ENCODE assay signal across 8 mouse cellular contexts in genomic region chr12:51845261-51845660, GRCm38 (mm10). TPM values are rescaled to one million over a fixed set of nuclear protein-coding genes. Genes with fewer than 3 reads are reported as not detected.
DNase-seq lines count a peak whose midpoint lies in the region; ATAC-seq and TF ChIP-seq lines count a peak whose summit lies in the region.

No protein-coding gene starts in this region.

- H3K27me3 ChIP-seq in forebrain, embryonic 14.5 days (replicated peaks; ENCODE audit: control insufficient read depth, insufficient read depth, low read length), result no peaks in the 10 kb centered on the region
- H3K27me3 ChIP-seq in liver, embryonic 13.5 days, result no peaks in the 10 kb centered on the region

- H3K36me3 ChIP-seq in forebrain, embryonic 14.5 days (ENCODE audit: control insufficient read depth, insufficient read depth, low read length), result no peaks in the 10 kb centered on the region
- no peaks in the 10 kb centered on the region for H3K36me3 ChIP-seq in liver, embryonic 13.5 days

- intact Hi-C loops in gastrocnemius, adult 2 months (cut with DNase I), result no loop called here
- intact Hi-C loops in left cerebral cortex, postnatal 10 days (cut with DNase I), result no loop called here

- peak overlapping the region; percentile 73 for H3K4me3 ChIP-seq in gastrocnemius, adult 2 months
- peak overlapping the region; percentile 39; the same call in 1 of the 2 replicates for H3K4me3 ChIP-seq in forebrain, embryonic 14.5 days (ENCODE audit: low read depth, low read length)
- peak overlapping the region; percentile 18 for H3K4me3 ChIP-seq in liver, embryonic 13.5 days (replicated peaks)

- H3K9me3 ChIP-seq in forebrain, embryonic 14.5 days (replicated peaks; ENCODE audit: control insufficient read depth, low read length), result no peaks in the 10 kb centered on the region
- H3K9me3 ChIP-seq in liver, embryonic 13.5 days (replicated peaks), result no peaks in the 10 kb centered on the region

- H3K27ac ChIP-seq in gastrocnemius, adult 2 months, result peak overlapping the region; percentile 98
- no peak overlapping the region for H3K27ac ChIP-seq in forebrain, embryonic 14.5 days (ENCODE audit: low read depth, low read length)
- peak overlapping the region; percentile 100 for H3K27ac ChIP-seq in liver, embryonic 13.5 days

- ATAC-seq in CD4-positive, CD25-positive, alpha-beta regulatory T cell, adult 4 months, result peak; percentile 5
- peak; percentile 35; the same call in 1 of the 2 replicates for ATAC-seq in forebrain, embryonic 14.5 days
- ATAC-seq in liver, embryonic 13.5 days (ENCODE audit: low read depth), result peak; percentile 17
- no peak for ATAC-seq in cerebellum, adult (ENCODE audit: insufficient number of reproducible peaks, low FRiP score, low TSS enrichment)

- peak overlapping the region; percentile 71 for H3K4me2 ChIP-seq in forebrain, embryonic 14.5 days (ENCODE audit: low read length)
- H3K4me2 ChIP-seq in liver, embryonic 13.5 days, result peak overlapping the region; percentile 79

- WGBS in forebrain, embryonic 14.5 days, result 25% methylated on average over 1 of the region's 1 CpGs
- 9% methylated on average over 1 of the region's 1 CpGs for WGBS in liver, embryonic 13.5 days (ENCODE audit: insufficient replicate concordance)

- H3K9ac ChIP-seq in forebrain, embryonic 14.5 days (ENCODE audit: low read length), result no peak overlapping the region
- H3K9ac ChIP-seq in liver, embryonic 13.5 days, result peak overlapping the region; percentile 60

- no peak for TF ChIP-seq CTCF in gastrocnemius, adult 2 months (IDR thresholded peaks at IDR 0.05)

- no peaks in the 10 kb centered on the region for H3K4me1 ChIP-seq in forebrain, embryonic 14.5 days (ENCODE audit: control insufficient read depth, insufficient read depth, low read length)
- peaks cover 82% of the 10 kb centered on the region for H3K4me1 ChIP-seq in liver, embryonic 13.5 days (replicated peaks)

- DNase-seq in gastrocnemius, adult 2 months, result no peak
- no peak for DNase-seq in gastrocnemius, postnatal 4 days (ENCODE audit: low spot score in 2 of 2)
- no peak for DNase-seq in forebrain, embryonic 14.5 days (ENCODE audit: low spot score)
- DNase-seq in liver, embryonic 13.5 days, result no peak
- DNase-seq in left cerebral cortex, postnatal 10 days (ENCODE audit: extremely low spot score in 1 of 2, low spot score in 2 of 2), result no peak
- DNase-seq in cerebellum, adult 18-20 months, result no peak

RNA-seq across cellular contexts. Expression of gene Hectd1, which starts 15.9 kb away (rescaled TPM):
- total RNA-seq in gastrocnemius, adult 2 months (2021), result 100 to 1,000 TPM in 1 of 2 experiments, 10 to 100 TPM in 1; 98.6 to 100 TPM
- total RNA-seq in gastrocnemius, postnatal 4 days (2021), result 100 to 1,000 TPM in 1 of 2 experiments, 10 to 100 TPM in 1; 91.2 to 104 TPM
- 10 to 100 TPM; 61.2 to 71.5 TPM for polyA plus RNA-seq in CD4-positive, CD25-positive, alpha-beta regulatory T cell, adult 4 months (2017; shearing (Covaris generic))
- 31.1 and 37.1 TPM in 2 replicates for polyA plus RNA-seq in forebrain, embryonic 14.5 days (2014; fragmentation: Nextera tagmentation; extraction: Ambion mirVana)
- 29.6 and 32.1 TPM in 2 replicates for polyA plus RNA-seq in liver, embryonic 13.5 days (2015; fragmentation: Nextera tagmentation; extraction: Ambion mirVana)
- total RNA-seq in left cerebral cortex, postnatal 10 days (2021), result 10 to 100 TPM; 89.9 to 90.7 TPM

Comparison
In these comparisons a context has a peak if more than half of its experiments do, and no peak if none do; other contexts are left out.
1. H3K4me3 ChIP-seq: peak in every context shown above with its lines; median percentile 73 in gastrocnemius, adult 2 months; 39 in forebrain, embryonic 14.5 days; 18 in liver, embryonic 13.5 days.